Mouse (Mus musculus) hindbrain, embryonic 12.5 days (tissue): ENCODE data around the gene Ano4. TPM values are rescaled to one million over a fixed set of nuclear protein-coding genes. Genes with fewer than 3 reads are reported as not detected.
"Not testable (repeated sequence)": the region's sequence is repeated elsewhere in the genome, so short reads cannot be mapped to it uniquely, and the experiment has no call there.

ENCODE experiments used
- ATAC-seq: fragments of 200-750 bp; cut with Nextera tagmentation; 2 replicates; pipeline ENCODE4 v1.8.0; 2017; ENCODE audit warnings: moderate TSS enrichment; ENCODE audit not compliant: low FRiP score
- H3K27ac ChIP-seq: fragments of 300-500 bp; sonication (generic); 2 replicates; pipeline ENCODE4 v1.5.1; 2016; ENCODE audit warnings: mild to moderate bottlenecking
- H3K27me3 ChIP-seq: fragments of 300-500 bp; sonication (generic); 2 replicates; pipeline ENCODE4 v1.6.1; 2016; ENCODE audit warnings: mild to moderate bottlenecking
- H3K36me3 ChIP-seq: fragments of 300-500 bp; sonication (generic); 2 replicates; pipeline ENCODE4 v1.6.1; 2016; ENCODE audit warnings: mild to moderate bottlenecking
- H3K4me1 ChIP-seq: fragments of 300-500 bp; sonication (generic); 2 replicates; pipeline ENCODE4 v1.6.1; 2016
- H3K4me2 ChIP-seq: fragments of 300-500 bp; sonication (generic); replicated peaks from 2 replicates; pipeline ENCODE4 v1.6.1; 2016; ENCODE audit warnings: mild to moderate bottlenecking
- H3K4me3 ChIP-seq: fragments of 300-500 bp; sonication (generic); 2 replicates; pipeline ENCODE4 v1.5.1; 2016; ENCODE audit warnings: mild to moderate bottlenecking
- H3K9ac ChIP-seq: fragments of 300-500 bp; sonication (generic); 2 replicates; pipeline ENCODE4 v1.6.1; 2016; ENCODE audit warnings: mild to moderate bottlenecking, moderate library complexity
- H3K9me3 ChIP-seq: fragments of 300-500 bp; sonication (generic); replicated peaks from 2 replicates; pipeline ENCODE4 v1.6.1; 2016; ENCODE audit warnings: mild to moderate bottlenecking
- WGBS: fragments of 180-500 bp; shearing (Covaris S2); methylation state at CpG from one replicate; pipeline ENCODE4 v1.1.7; 2016; 5-methylcytosine and 5-hydroxymethylcytosine counted together
- polyA plus RNA-seq: library from polyadenylated mRNA; unstranded; fragments of >200 nt; fragmentation: Nextera tagmentation; extraction: Ambion mirVana; gene quantifications from 2 replicates; pipeline ENCODE4 v1.2.1, GENCODE M21; 2016

Ano4 gene
- polyA plus RNA-seq, 1 experiment from 2014 or later, result 3.3 TPM

DNA sequence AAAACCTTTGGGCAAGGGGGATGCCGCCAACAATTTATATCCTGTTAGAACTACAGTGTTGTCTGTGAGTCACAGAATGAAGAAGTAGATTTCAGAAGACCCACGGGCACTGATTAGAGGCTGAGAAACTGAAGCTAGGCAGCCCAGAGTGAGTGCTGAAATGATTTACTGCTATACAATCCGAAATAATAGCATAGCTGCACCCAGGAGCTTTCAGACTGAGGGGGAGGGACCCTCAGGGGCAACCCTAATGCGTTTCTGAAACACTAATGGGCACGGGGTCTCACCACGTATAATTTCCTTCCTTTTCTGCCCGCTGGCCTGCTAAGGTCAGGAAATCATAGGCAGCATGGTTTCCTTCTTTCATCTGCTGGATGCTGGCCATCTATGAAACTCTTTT, 242.5 kb downstream of the Ano4 start:
- Histone ChIP-seq H3K27ac (no peak overlapping the region), H3K4me3 (no peak overlapping the region), H3K36me3 (no peaks in the 10 kb centered on the region), H3K9me3 (no peaks in the 10 kb centered on the region), H3K4me2 (no peak overlapping the region), H3K9ac (no peak overlapping the region), H3K4me1 (no peaks in the 10 kb centered on the region), H3K27me3 (no peaks in the 10 kb centered on the region)
- no peak for ATAC-seq
- 56% methylated on average over 7 of the region's 7 CpGs for WGBS

GRCm38 (mm10) chr10:89098183-89098582, 246.4 kb downstream of the Ano4 start:
- H3K4me2 ChIP-seq, result no peak overlapping the region
- H3K4me1 ChIP-seq, result no peaks in the 10 kb centered on the region
- no peak for ATAC-seq
- no peak overlapping the region for H3K4me3 ChIP-seq
- H3K9me3 ChIP-seq, result no peaks in the 10 kb centered on the region
- no peak overlapping the region for H3K9ac ChIP-seq
- 80% methylated on average over 4 of the region's 4 CpGs for WGBS
- no peaks in the 10 kb centered on the region for H3K36me3 ChIP-seq
- H3K27me3 ChIP-seq, result no peaks in the 10 kb centered on the region
- no peak overlapping the region for H3K27ac ChIP-seq

DNA sequence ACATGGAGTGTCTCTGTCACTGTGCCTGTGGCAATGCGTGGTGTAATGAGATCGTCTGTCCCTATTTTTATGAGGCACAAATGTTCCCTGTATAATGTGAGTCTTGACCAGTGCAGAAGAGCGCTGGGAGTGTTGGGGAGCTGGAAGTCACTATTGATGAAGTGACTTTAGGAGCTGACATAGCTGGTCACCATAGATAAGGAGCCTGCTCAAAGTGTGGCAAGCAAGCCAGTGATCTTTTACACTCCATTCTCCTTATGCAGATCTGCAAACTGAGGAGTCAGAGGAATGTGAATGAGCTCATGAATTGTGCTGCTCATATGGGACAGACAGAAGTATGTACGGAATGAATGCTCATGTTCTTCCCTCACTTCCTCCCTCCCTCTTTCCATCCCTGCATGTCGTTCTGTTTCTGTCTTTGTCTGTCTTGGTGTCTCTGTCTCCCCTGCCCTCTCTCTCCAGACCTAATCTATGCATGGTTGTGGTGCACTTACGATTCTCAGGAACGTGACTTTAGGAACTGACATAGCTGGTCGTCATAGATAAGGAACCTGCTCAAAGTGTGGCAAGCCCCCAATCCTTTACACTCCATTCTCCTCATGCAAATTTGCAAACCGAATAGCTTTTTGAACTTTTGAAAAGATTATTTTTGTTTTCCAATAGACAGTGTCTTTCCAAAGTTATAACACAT, 252.1 kb downstream of the Ano4 start:
- no peak for ATAC-seq
- 83% methylated on average over 9 of the region's 9 CpGs for WGBS
- no peaks in the 10 kb centered on the region for H3K27me3 ChIP-seq

DNA sequence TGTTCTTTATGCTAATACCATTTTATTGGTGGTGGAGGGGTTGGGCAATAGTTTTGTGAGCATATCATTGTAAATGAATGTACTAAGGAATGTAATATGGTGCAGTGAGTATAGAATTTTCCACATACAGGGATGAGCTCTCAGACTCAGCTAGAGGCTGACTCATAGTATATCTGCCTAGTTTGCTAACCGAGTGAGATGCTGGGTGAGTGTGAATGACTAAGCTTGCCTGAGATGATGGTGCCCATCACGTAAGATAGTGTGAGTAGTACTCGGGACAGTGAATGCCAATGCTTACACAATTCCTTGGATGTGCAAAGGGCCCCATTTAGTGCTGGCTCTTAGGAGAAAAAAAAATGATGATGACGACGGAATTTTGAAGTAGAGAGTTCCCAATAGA, 267.1 kb downstream of the Ano4 start:
- Histone ChIP-seq H3K9ac (no peak overlapping the region), H3K27ac (no peak overlapping the region), H3K4me2 (no peak overlapping the region), H3K4me3 (no peak overlapping the region), H3K27me3 (no peaks in the 10 kb centered on the region), H3K36me3 (no peaks in the 10 kb centered on the region), H3K4me1 (no peaks in the 10 kb centered on the region), H3K9me3 (no peaks in the 10 kb centered on the region)
- 91% methylated on average over 5 of the region's 5 CpGs for WGBS
- no peak for ATAC-seq

More for the DNA sequence above, 252.1 kb downstream of the Ano4 start:
- Histone ChIP-seq H3K36me3 (no peaks in the 10 kb centered on the region), H3K9me3 (no peaks in the 10 kb centered on the region), H3K9ac (no peak overlapping the region), H3K27ac (no peak overlapping the region), H3K4me2 (no peak overlapping the region), H3K4me1 (no peaks in the 10 kb centered on the region), H3K4me3 (no peak overlapping the region)

DNA sequence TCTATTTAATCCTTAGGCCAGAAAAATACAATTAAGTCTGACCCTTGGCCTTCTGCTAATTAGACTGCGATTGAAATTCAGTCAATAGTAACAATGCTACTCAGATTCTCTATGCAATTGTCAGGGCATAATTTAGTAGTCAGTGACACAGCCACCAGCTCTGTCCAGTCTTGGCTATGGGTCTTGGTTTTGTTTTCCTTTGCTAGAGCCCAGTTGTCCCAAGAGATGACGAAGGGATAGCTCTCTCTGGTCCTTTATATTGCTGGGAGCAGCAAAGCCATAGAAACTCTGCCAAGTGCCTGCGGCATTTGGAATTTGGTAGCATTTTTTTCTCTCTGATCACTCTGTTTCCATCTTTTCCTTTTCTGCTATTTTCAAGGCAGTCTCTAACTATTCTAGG, 288.7 kb downstream of the Ano4 start:
- Histone ChIP-seq H3K4me2 (no peak overlapping the region), H3K27ac (no peak overlapping the region), H3K27me3 (no peaks in the 10 kb centered on the region), H3K9ac (no peak overlapping the region), H3K9me3 (no peaks in the 10 kb centered on the region), H3K36me3 (no peaks in the 10 kb centered on the region), H3K4me3 (no peak overlapping the region), H3K4me1 (no peaks in the 10 kb centered on the region)
- 73% methylated on average over 3 of the region's 3 CpGs for WGBS
- no peak for ATAC-seq

- not testable (repeated sequence) for ATAC-seq, H3K4me2 ChIP-seq, H3K4me3 ChIP-seq, H3K4me1 ChIP-seq, H3K9me3 ChIP-seq, H3K27me3 ChIP-seq, H3K9ac ChIP-seq, H3K36me3 ChIP-seq, H3K27ac ChIP-seq
- WGBS, result 91% methylated on average over 12 of the region's 12 CpGs
Observed at GRCm38 (mm10) chr10:89044921-89045320, 299.6 kb downstream of the Ano4 start.

DNA sequence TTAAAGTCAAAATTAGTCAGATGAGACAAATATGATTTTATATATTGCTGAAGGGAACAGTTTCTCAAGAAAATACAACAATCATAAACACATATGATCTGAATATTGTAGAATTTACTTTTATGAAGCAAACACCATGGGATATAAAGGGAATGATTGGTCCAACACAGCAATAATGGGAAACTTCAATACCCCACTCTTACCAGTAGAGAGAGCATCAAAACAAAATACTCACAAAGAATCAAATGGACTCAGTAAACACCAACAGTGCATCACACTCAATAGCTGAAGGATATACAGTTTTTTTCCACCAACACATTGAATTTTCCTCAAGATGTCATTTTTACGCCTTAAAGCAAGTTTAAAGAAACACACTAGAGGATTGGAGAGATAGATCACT, 300.4 kb downstream of the Ano4 start:
- Histone ChIP-seq H3K4me1 (no peaks in the 10 kb centered on the region), H3K9ac (no peak overlapping the region), H3K27me3 (no peaks in the 10 kb centered on the region), H3K4me3 (no peak overlapping the region), H3K27ac (no peak overlapping the region), H3K4me2 (no peak overlapping the region), H3K36me3 (no peaks in the 10 kb centered on the region), H3K9me3 (no peaks in the 10 kb centered on the region)
- 90% methylated on average over 1 of the region's 1 CpGs for WGBS
- no peak for ATAC-seq

DNA sequence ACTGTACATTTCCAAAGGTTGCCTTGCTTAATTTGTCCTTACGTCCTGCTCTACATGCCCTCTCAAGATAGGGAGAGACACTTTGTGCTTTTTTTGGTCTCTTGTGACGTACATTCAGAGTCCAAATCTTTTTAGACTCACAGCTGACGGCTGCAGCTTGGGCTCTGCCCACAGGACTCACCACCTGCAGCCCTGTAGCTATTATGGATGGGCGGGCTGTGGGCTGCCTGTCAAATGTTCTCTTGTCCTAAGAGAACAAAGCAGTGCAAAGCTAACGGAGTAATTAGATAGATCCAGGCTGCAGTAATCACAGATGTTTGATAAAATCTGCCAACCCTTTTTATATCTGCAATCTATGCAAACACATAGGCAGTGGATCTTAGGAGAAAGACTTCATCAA, 325.6 kb downstream of the Ano4 start:
- no peak overlapping the region for H3K9ac ChIP-seq
- no peak overlapping the region for H3K4me3 ChIP-seq
- no peaks in the 10 kb centered on the region for H3K9me3 ChIP-seq
- no peaks in the 10 kb centered on the region for H3K36me3 ChIP-seq
- ATAC-seq, result no peak; the same call in 1 of the 2 replicates
- no peaks in the 10 kb centered on the region for H3K27me3 ChIP-seq
- H3K27ac ChIP-seq, result no peak overlapping the region
- 51% methylated on average over 5 of the region's 5 CpGs for WGBS
- H3K4me1 ChIP-seq, result no peaks in the 10 kb centered on the region
- no peak overlapping the region for H3K4me2 ChIP-seq

DNA sequence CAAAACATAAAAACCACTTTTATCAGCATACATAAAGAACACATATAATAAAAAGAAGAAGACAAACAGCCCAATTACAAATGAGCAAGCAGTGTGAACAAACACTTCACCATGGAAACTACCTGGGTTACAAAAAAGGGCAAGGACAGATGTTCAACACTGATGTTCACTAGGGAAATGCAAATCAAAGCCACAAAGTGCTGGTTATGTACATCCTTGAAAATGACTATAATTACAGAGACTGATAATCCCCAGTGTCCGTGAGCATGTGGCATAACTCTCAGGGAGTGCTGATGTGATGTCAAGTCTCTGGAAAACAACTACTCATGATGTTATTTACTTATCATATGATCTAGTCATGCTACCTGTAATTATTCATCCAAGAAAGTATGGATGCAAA, 336.3 kb downstream of the Ano4 start:
- no peak for ATAC-seq
- H3K4me2 ChIP-seq, result no peak overlapping the region
- no peak overlapping the region for H3K27ac ChIP-seq
- H3K27me3 ChIP-seq, result no peaks in the 10 kb centered on the region
- H3K9me3 ChIP-seq, result no peaks in the 10 kb centered on the region
- 82% methylated on average over 1 of the region's 1 CpGs for WGBS
- no peak overlapping the region for H3K9ac ChIP-seq
- no peaks in the 10 kb centered on the region for H3K36me3 ChIP-seq
- no peak overlapping the region for H3K4me3 ChIP-seq
- H3K4me1 ChIP-seq, result no peaks in the 10 kb centered on the region

GRCm38 (mm10) chr10:89004518-89004917, 340.0 kb downstream of the Ano4 start:
- H3K27ac ChIP-seq, result no peak overlapping the region
- no peak overlapping the region for H3K4me3 ChIP-seq
- no peaks in the 10 kb centered on the region for H3K9me3 ChIP-seq
- no peaks in the 10 kb centered on the region for H3K4me1 ChIP-seq
- 95% methylated on average over 3 of the region's 3 CpGs for WGBS
- ATAC-seq, result no peak
- no peaks in the 10 kb centered on the region for H3K27me3 ChIP-seq
- no peak overlapping the region for H3K4me2 ChIP-seq
- no peak overlapping the region for H3K9ac ChIP-seq
- H3K36me3 ChIP-seq, result no peaks in the 10 kb centered on the region

- H3K27ac ChIP-seq, result no peak overlapping the region
- no peak for ATAC-seq
- H3K4me3 ChIP-seq, result no peak overlapping the region
- H3K4me1 ChIP-seq, result no peaks in the 10 kb centered on the region
- no peaks in the 10 kb centered on the region for H3K27me3 ChIP-seq
- H3K9ac ChIP-seq, result no peak overlapping the region
- WGBS, result 63% methylated on average over 6 of the region's 6 CpGs
- H3K9me3 ChIP-seq, result no peaks in the 10 kb centered on the region
- no peak overlapping the region for H3K4me2 ChIP-seq
- H3K36me3 ChIP-seq, result no peaks in the 10 kb centered on the region
Observed at GRCm38 (mm10) chr10:88986925-88987324, 357.6 kb downstream of the Ano4 start.

DNA sequence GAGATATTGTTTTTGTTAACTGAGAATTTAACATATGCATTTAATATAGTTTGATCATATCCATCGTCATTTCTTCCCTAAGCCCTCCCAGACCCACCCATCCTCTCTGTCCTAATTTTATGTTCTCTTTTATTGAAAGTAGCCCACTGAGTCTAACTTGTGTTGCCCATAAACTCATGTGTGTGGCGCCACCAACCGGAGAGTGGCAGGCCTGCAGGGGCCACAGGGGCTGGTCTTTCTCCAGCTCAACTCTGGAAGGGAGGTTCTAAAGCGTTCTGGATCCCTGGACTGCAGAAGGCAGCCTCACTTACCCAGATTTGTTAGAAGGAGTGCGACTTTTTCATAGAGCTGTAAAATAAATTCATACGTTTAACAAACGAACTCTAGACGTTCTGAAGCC, 361.1 kb downstream of the Ano4 start:
- ATAC-seq, result no peak
- Histone ChIP-seq H3K4me3 (no peak overlapping the region), H3K27me3 (no peaks in the 10 kb centered on the region), H3K4me2 (no peak overlapping the region), H3K9me3 (no peaks in the 10 kb centered on the region), H3K27ac (no peak overlapping the region), H3K4me1 (no peaks in the 10 kb centered on the region), H3K9ac (no peak overlapping the region), H3K36me3 (no peaks in the 10 kb centered on the region)
- WGBS, result 29% methylated on average over 8 of the region's 8 CpGs

GRCm38 (mm10) chr10:88979451-88979850, 365.1 kb downstream of the Ano4 start:
- no peaks in the 10 kb centered on the region for H3K4me1 ChIP-seq
- no peaks in the 10 kb centered on the region for H3K9me3 ChIP-seq
- no peak overlapping the region for H3K4me2 ChIP-seq
- H3K4me3 ChIP-seq, result no peak overlapping the region
- no peak for ATAC-seq
- H3K27ac ChIP-seq, result no peak overlapping the region
- 78% methylated on average over 4 of the region's 4 CpGs for WGBS
- H3K27me3 ChIP-seq, result no peaks in the 10 kb centered on the region
- no peaks in the 10 kb centered on the region for H3K36me3 ChIP-seq
- H3K9ac ChIP-seq, result no peak overlapping the region
